Mouse (Mus musculus) Patski (cell line): Measurements from ENCODE around the gene Dnase2b. TPM values are rescaled to one million over a fixed set of nuclear protein-coding genes. Genes with fewer than 3 reads are reported as not detected.

Experiments
- ATAC-seq: fragments of 100-300 bp; one replicate; pipeline ENCODE4 v1.8.0; 2021
- CTCF ChIA-PET: fragments of 350-600 bp; sonication (Branson Sonifier 250); formaldehyde crosslinking; loops from one replicate; lab custom pipeline; 2022; ENCODE audit warnings: inconsistent platforms; lab: Charles Lee
- POLR2A ChIA-PET: fragments of 350-600 bp; sonication (Branson Sonifier 250); formaldehyde crosslinking; loops from one replicate; lab custom pipeline; 2022; ENCODE audit warnings: antibody characterized with exemption, inconsistent platforms; lab: Charles Lee
- DNase-seq: peaks from one replicate; pipeline ENCODE4 v3.0.0-alpha.2; 2011; ENCODE audit warnings: low read depth, low spot score
- H3K27me3 ChIP-seq: fragments of 371-371 bp; one replicate; pipeline ENCODE4 v1.5.1; 2021
- CTCF ChIP-seq: fragments of 100-300 bp; IDR thresholded peaks from one replicate; pipeline ENCODE4 v1.5.1; 2021
- in situ Hi-C: fragments of 300-500 bp; cut with MboI; formaldehyde crosslinking; loops from 3 replicates; pipeline ENCODE4 v1.11.1; 2018; ENCODE audit warnings: low pct_unique_long_range_greater_than_20kb, mixed read lengths
- polyA plus RNA-seq: library from polyadenylated mRNA; unstranded; gene quantifications from one replicate; pipeline ENCODE4 v1.2.3, GENCODE M21; 2021

Dnase2b gene
- polyA plus RNA-seq, 1 experiment from 2014 or later, result 0.03 TPM

DNA sequence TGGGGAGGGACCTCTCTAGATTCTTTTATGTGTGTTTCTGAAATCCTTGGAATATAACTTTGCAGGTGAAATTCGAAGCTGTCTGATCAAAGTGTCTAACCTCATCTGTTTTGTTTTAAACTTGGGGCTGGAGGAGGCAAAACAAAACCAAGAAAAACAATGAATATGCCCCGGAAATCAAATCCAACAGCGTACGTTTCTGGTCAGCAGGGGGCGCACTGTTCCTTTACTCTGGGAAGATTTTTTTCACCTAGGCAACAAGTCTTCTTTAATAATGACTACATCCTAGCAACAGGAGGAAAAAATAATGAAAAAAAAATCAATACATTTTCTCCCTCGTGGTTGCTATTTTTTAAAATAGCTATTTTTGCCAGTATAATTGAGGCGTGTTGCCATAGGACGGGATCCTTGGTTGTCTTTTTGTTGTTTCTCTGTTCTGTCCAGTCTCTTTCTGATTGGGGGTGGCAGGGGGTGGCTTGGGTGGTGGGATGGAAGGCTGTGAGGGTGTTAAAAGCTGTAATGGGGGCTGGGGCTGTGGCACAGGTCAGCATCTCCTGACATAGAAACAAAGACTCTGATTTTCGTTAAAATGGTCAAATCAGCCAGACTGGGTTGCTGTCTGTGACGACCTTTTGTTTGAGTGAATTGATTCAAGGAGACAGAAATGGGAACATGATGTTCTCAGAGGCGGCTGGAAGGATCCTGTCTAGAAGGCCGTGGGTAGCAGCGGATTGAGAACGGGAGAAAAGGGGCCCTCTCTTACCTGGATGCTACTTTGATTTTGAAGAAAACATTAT lies 50.9 kb downstream of the Dnase2b start:
- no peak for DNase-seq
- in situ Hi-C loops, result loop anchor here (5.0 to 25.0 kb wide), 5 partner anchors 173 to 380 kb away; no protein-coding TSS in a partner anchor
- no peaks in the 10 kb centered on the region for H3K27me3 ChIP-seq
- ChIA-PET POLR2A (interaction anchor here (0.6 to 1.1 kb wide), 2 partner anchors 139 to 156 kb away, joined by 3 read pairs; no protein-coding TSS in a partner anchor), CTCF (interaction anchor here (0.7 to 4.4 kb wide), 15 partner anchors 15 to 370 kb away, joined by 3 to 30 read pairs (median 3); no protein-coding TSS in a partner anchor)
- peak; percentile 94 for TF ChIP-seq CTCF
- no peak for ATAC-seq

GRCm38 (mm10) chr3:146562936-146563335 lies 52.5 kb downstream of the Dnase2b start:
- POLR2A ChIA-PET, result no interaction called here
- in situ Hi-C loops, result loop anchor here (5.0 to 25.0 kb wide), 3 partner anchors 174 to 378 kb away; no protein-coding TSS in a partner anchor
- DNase-seq (no peak), ATAC-seq (no peak)
- H3K27me3 ChIP-seq, result no peaks in the 10 kb centered on the region
- TF ChIP-seq CTCF, result no peak
- CTCF ChIA-PET, result interaction anchor here (0.8 to 4.4 kb wide), 8 partner anchors 13 to 352 kb away, joined by 3 to 30 read pairs (median 4); no protein-coding TSS in a partner anchor

DNA sequence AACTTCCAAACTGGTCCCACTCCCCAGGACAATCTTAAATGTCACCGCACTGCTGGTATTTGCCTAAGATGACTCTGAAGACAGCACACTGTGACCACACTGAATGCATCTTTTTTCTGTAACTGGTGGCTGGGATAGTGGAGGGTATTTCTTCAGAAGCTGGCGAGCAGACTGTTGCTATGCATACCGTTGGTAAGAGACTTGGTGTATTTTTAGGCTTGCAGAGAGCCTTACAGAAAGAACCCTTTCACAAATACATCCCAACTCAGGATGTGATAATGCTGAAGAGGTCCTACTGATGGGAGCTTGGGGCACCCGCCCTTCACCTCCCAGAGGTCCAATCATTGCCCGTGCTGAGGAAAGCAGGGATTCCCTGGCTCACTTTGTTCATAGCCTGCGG lies 57.9 kb downstream of the Dnase2b start:
- in situ Hi-C loops, result loop anchor here (25.0 kb wide), 1 partner anchor 180 kb away; no protein-coding TSS in a partner anchor
- no peak for ATAC-seq
- no peak for DNase-seq
- CTCF ChIA-PET, result interaction anchor here (1.6 kb wide), 1 partner anchor 15 kb away, joined by 8 read pairs; no protein-coding TSS in a partner anchor
- H3K27me3 ChIP-seq, result no peaks in the 10 kb centered on the region
- POLR2A ChIA-PET, result no interaction called here
- no peak for TF ChIP-seq CTCF

- H3K27me3 ChIP-seq, result no peaks in the 10 kb centered on the region
- DNase-seq (no peak), ATAC-seq (no peak)
- TF ChIP-seq CTCF, result peak; percentile 17
- CTCF ChIA-PET, result no interaction called here
- POLR2A ChIA-PET, result no interaction called here
- in situ Hi-C loops, result loop anchor here (25.0 kb wide), 1 partner anchor 181 kb away; no protein-coding TSS in a partner anchor
These were observed 58.8 kb downstream of the Dnase2b start for GRCm38 (mm10) chr3:146556567-146556966.

- CTCF ChIA-PET, result interaction anchor here (1.3 kb wide), 1 partner anchor 31 kb away, joined by 5 read pairs; no protein-coding TSS in a partner anchor
- POLR2A ChIA-PET, result interaction anchor here (0.7 kb wide), 1 partner anchor 13 kb away, joined by 4 read pairs; no protein-coding TSS in a partner anchor
- ATAC-seq (no peak), DNase-seq (no peak)
- in situ Hi-C loops, result loop anchor here (25.0 kb wide), 1 partner anchor 182 kb away; no protein-coding TSS in a partner anchor
- no peak for TF ChIP-seq CTCF
- no peaks in the 10 kb centered on the region for H3K27me3 ChIP-seq
These were observed 60.6 kb downstream of the Dnase2b start for GRCm38 (mm10) chr3:146554816-146555215.

DNA sequence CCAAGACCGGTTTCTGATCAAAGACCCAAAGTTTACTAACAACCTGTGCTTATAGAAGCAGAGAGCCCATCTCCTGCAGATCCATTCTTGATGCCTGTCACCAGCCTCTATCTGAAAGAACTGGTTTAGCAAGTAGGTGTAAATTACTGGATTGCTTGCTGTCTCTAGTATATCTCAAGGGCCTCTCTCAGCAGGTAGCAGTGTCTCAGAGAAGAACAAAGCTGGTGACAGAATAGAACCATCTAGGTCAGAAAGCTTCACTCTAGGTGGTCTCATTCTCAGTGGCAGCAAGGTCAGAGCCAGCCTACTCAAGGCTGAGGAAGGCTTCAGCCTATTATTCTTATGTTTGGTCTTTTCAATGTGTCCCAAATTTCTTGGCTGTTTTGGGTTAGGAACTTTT lies 71.8 kb downstream of the Dnase2b start:
- in situ Hi-C loops, result no loop called here
- DNase-seq (no peak), ATAC-seq (no peak)
- TF ChIP-seq CTCF, result no peak
- no peaks in the 10 kb centered on the region for H3K27me3 ChIP-seq
- POLR2A ChIA-PET, result no interaction called here
- CTCF ChIA-PET, result interaction anchor here (1.1 to 2.4 kb wide), 3 partner anchors 11 to 15 kb away, joined by 4 to 8 read pairs (median 6); no protein-coding TSS in a partner anchor

- POLR2A ChIA-PET, result interaction anchor here (0.6 kb wide), 1 partner anchor 891 kb away, joined by 4 read pairs; the partner anchor contains the start of gene Ccn1
- no peak for TF ChIP-seq CTCF
- H3K27me3 ChIP-seq, result no peaks in the 10 kb centered on the region
- in situ Hi-C loops, result no loop called here
- ATAC-seq (peak; percentile 90), DNase-seq (peak; percentile 65)
- CTCF ChIA-PET, result interaction anchor here (0.7 to 2.4 kb wide), 8 partner anchors 10 to 374 kb away, joined by 3 to 8 read pairs (median 3); no protein-coding TSS in a partner anchor
These were observed 74.7 kb downstream of the Dnase2b start for GRCm38 (mm10) chr3:146540521-146541273.

DNA sequence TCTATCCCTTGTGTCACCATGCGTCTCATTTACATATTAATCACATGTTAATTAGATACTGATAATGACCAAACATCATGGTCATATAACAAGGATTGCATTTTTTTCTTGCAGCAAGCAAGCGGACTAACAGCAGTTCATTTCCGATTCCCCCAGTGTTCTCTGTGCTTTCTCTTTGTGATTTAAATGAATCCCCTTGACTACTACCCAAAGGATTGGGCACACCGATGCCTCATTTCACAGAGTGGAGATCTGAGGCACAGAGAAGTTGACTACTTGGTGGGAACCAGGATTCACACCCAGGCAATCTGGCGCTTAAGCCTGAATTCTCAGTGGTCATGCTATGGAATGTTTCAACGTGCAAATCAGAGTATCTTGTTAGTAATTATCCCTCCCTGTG lies 80.4 kb downstream of the Dnase2b start:
- no peak for ATAC-seq
- in situ Hi-C loops, result no loop called here
- ChIA-PET CTCF (interaction anchor here (0.6 to 2.2 kb wide), 3 partner anchors 10 to 148 kb away, joined by 3 to 5 read pairs (median 4); no protein-coding TSS in a partner anchor), POLR2A (no interaction called here)
- DNase-seq, result no peak
- no peak for TF ChIP-seq CTCF
- H3K27me3 ChIP-seq, result no peaks in the 10 kb centered on the region

Other genes starting within 250 kb of the Dnase2b start
- gene Ssx2ip, start 211.0 kb downstream of the Dnase2b start, polyA plus RNA-seq, result 30.8 TPM
- gene Ctbs, start 165.8 kb downstream of the Dnase2b start, polyA plus RNA-seq, result 25.0 TPM
- gene Spata1, start 115.8 kb downstream of the Dnase2b start, polyA plus RNA-seq, result 8.9 TPM
- 527 TPM for gene Gng5, start 115.8 kb downstream of the Dnase2b start, polyA plus RNA-seq
- 78.9 TPM for gene Rpf1, start 94.2 kb downstream of the Dnase2b start, polyA plus RNA-seq
- gene Uox, start 45.2 kb downstream of the Dnase2b start, polyA plus RNA-seq, result 2.9 TPM
- gene 4930503B20Rik, start 35.7 kb upstream of the Dnase2b start, polyA plus RNA-seq, result 0.44 TPM
- not detected for gene Samd13, start 70.0 kb upstream of the Dnase2b start, polyA plus RNA-seq
- gene Prkacb, start 197.4 kb upstream of the Dnase2b start, polyA plus RNA-seq, result 131 TPM
- 16.6 TPM for gene Ttll7, start 236.8 kb upstream of the Dnase2b start, polyA plus RNA-seq